Mouse (Mus musculus) monocyte, adult 2 months (primary cell): ENCODE data around the gene Slc22a1.

Experiments used
- DNase-seq, 2 experiments: peaks; one replicate each; pipeline ENCODE4 v3.0.0; 2022; ENCODE audit warnings: low spot score in 2 of 2, low read depth in 1 of 2

Gene Slc22a1

DNA sequence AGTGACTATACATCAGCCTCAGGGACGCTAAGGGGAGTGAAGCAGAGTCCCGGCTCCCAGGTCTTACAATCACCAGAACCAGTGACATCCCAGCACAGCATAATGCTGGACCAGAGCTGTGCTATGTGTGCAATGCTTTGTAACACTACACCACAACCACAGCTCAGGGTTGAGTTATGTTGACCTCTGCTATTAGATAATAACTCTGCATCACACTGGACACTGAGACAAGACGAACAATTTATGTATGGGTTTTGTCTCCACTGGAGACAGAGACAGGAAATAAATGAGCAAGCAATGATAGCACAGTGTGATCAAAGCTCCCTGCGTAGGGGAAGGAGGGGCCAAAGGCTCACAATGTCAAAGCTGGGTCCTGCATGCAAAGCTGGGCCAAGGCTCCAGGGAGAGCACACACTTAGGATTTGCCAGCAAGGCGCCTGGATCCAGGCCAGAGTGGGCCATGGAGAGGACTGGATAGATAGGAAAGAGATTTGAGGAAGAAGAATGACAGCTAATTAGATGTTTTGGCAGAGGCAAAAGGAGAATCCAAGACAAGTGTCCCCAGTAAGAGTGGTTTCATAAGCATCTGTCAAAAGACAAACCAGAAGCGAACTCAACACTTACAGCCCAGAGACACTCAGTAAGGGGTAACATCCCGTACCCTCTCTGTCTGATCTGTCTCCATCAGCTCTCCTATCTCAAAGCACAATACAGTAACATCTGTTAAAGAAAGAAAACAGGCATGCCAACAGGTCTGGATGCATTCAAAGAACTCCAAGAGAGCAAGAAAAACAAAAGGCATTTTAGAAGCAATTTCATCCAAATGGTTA is 43.6 kb downstream of the Slc22a1 start:
- DNase-seq: no peak

DNA sequence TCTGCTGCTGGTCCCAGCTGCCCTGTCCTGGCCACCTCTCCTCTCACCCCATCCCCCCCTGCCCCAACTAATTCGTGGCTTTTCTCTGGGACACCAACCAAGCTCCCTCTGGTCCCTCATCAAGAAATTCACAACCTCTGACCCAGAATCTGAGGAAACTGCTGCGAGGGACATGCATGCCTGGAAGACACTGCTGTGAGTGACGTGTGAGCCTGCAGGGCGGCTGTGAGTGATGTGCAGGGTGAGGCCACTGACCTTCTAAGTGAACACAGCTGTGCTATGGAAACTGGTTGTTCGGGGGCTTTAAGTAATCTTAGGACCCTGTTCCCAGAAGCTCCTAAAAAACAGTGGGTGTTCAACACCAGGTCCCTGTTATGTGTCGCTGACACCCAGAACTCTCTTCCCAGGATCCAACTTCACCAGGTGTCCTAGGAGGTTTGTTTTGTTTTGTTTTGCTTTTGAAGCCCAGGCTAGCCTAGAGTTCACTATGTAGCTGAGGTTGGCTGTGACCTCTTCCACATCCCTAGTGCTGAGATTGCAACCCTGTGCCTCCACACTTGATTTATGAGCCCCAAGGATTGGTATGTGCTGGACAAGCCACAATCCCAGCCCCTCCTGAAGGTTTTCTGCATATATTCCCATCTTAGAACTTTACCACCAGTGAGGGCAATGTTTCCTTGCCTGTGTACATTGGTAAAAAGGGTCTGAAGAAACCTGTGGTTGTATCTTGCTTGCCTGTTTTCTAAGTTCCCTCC is 44.5 kb downstream of the Slc22a1 start:
- DNase-seq: no peak

DNA sequence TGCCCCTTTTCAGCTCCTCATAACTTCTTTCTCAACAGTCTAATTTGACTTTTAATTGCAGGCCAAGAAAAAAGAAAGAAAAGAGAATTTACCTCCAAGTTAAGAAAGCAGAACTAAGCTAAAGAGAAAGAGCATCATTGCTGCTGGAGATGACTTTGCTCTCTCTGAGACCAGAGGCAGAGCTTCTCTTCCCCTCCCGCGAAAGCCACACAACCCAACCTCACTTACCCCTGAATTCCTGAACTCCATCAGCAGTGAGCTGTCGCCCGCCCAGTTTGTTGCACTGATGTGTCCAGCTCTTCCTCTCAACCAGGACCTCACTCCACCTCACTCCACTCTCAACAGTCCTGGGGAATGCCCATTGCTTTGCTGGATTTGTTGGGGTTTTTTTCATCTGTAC is 47.6 kb downstream of the Slc22a1 start:
- no peak for DNase-seq

DNA sequence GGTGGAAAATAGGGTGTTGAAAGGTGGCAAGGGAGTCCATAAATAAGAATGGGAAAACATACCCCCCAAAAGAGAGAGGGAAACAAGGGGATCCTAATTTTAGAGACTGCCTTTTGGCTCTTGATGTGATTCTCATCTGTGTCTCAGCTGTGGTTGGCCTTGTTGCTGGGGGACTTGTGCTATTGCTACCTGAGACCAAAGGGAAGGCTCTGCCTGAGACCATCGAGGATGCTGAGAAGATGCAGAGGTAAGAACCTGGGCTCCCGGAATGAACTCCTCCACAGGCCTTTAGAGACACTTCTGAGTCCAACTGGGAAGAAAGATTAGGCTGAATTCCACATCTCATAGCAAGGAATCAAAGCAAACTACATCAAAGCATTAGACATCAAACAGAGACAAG is 56.0 kb downstream of the Slc22a1 start:
- DNase-seq: no peak

DNA sequence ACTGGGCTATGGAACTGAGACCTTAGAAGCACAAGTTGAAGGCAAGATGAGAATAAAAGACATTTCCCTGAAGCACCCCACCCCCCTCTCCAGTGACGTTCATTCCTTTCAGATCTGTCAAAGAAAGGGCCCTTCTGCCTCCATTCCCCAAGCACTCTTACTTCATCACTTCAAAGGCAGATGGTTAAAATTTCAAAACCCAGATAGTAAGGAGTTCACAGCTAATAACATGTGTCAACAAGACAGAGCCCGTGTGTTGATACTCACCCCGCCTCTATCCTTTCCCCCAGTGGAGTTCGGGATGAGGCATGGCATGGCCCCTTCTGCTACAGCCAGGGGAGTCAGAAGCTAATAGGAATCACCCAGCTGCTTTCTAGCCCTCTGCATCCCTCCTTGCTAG is 60.2 kb downstream of the Slc22a1 start:
- no peak for DNase-seq

DNA sequence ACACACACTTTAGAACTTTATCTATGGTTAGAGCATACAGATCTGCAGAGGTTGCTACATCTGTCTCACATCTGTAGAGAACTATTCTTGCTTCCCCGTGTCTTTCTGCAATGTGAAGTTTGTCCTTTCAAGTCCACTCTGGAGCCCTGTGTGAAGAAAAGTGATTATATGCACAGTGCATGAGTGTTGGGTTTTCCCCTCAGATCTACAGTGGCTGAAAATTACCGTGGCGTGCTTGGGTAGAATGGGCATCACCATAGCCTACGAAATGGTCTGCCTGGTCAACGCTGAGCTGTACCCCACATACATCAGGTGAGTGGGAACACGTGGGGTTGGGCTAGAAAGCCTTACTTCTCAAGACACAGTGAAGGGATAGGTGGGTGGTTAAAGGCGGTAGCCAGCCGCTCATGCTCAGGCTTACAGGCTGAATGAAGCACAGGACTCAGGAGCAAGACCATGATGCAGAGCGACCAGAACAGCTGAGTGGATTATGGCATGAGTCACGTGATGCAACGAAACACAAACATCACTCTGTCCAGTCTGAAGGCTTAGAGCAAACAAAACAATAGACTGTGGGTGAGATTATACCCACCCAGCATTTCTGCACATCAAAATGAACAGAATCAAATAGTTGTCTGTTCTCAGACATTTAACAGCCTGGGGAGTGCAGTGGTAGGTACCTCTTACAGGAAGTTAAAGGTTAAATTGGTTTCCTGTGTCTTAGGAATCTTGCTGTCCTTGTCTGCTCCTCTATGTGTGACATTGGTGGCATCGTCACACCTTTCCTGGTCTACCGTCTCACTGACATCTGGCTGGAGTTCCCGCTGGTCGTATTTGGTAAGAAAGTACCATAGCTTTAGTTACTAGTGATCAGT is 60.9 kb downstream of the Slc22a1 start:
- DNase-seq: no peak

DNA sequence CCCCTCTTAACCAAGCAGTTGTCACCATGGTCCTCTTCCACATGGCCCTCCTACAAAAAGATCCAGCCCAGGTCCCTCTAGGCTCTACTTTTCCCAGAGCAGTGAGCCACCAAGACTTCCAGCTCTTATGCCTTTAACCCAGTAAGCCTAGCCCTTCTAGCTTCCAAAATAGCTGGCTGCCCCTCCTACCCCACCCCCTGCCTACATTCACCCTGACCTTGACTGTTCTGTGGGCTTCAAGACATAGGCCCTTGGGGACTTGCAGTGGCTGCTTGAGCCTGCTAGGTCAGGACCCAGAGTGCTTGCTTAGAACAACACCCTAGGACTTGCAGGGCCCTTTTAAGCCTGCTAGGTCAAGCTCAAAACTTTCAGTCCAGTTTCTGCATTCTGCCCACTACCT is 68.4 kb downstream of the Slc22a1 start:
- no peak for DNase-seq

DNA sequence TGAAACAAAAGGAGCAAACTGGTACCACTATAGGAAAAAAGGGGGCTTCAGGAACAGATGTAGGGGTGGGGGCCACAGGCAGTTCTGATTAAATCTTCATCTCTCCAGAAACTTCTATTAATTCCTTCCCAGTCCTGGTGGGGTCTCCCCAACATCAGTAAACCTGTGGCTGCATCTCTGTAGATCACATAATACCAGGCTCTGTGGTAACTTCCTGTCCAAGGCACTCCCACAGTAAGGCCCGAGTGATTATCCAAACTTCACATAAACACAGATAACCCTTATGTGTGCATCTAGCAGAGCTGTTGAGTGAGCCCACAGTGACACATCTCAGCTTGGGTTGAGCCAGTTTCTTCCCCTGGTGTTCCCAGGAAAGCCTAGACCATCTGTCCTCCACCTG is 69.0 kb downstream of the Slc22a1 start:
- DNase-seq: no peak
